Mouse (Mus musculus) liver, postnatal 0 days (tissue): ENCODE measurements around the gene Ciz1.

Experiments
- CTCF ChIP-seq: sonication (generic); IDR thresholded peaks from 2 replicates; pipeline ENCODE4 v1.5.1; 2016; ENCODE audit warnings: antibody characterized with exemption, low read depth
- EP300 ChIP-seq: IDR thresholded peaks from 2 replicates; pipeline ENCODE4 v1.6.1; 2016; ENCODE audit warnings: antibody characterized with exemption, low read depth, mild to moderate bottlenecking

DNA sequence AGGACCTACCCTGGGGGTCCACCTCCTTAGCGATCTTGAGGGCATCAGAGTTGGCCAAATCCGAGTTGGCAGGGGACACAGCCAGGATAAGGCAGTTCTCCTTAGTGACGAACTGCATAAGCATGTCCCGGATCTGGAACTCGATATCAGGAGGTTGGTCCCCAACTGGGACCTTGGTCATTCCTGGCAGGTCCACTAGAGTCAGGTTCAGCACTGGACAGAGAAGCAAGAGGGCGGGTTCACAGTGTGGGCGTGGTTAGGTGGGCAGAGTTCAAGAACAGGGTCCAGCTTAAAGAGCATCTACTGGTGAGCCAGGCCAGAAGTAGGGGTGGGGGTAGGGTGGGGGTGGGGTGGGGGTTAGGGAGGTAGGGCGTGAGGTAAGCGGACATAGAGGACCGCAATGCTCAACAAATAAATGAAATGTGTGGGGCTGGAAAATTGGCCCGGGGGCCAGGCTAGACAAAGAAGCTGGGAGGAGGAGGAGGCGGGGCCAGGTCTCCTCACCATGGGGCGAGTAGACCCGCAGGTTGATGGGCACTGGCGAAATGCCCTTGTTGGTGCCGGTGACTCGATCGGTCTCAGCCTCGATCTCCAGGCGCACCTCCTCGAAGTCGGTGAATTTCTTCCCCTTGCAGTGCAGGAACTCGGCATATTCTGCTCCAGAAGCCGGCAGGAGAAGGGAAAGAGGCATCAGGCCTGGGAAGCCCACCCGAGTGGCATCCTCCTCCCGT is 12.1 kb upstream of the Ciz1 start:
- no peak for TF ChIP-seq CTCF
- no peak for TF ChIP-seq EP300
